8 mouse cellular contexts compared by ENCODE assay signal in the genomic region with DNA sequence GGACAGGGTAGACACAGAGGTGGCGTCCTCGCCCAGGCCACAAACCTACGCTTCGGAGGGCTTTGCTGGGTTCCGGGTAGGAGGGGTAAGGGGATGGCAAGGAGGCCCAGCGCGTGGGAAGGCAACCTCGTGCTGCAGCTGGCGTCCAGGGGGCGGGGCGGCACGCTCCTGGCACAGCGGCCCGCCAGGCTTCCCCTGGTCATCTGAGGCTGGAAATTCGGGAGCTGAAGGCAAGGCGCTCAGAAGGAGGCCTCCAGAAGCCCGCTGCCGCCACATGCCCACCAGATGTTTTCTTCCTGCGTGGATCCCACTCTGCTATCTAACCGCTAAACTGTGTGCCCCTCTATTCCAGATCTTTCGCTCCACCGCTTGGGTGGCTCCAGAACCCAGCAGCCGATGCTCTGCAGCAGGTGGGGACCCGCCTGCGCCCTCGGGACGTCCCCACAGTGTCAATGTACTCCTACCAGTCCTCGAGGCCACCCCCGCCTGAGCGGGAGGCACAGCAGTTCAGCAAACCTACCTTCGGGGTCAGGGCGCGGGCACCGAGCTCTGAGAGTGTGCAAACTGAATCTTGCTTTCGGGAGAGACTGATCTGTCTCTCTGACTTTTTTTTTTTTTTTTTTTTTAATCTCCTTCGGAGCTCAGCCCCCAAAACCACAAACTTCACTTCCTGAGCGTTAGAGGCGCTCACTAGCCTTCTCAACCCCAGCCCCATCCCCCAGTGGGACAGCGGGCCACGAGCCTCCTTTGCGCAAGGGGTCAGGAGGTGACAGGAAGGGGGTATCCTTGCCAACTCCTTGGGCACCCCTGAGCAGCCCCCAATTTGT. TPM values are rescaled to one million over a fixed set of nuclear protein-coding genes. Genes with fewer than 3 reads are reported as not detected.
DNase-seq lines count a peak whose midpoint lies in the region; ATAC-seq and TF ChIP-seq lines count a peak whose summit lies in the region.

TSS of gene Gfi1 (minus strand) at position 602 of the 827 bp plus-strand sequence.

- TF ChIP-seq POLR2A in brain, embryonic 14.5 days (IDR thresholded peaks at IDR 0.05; ENCODE audit: borderline replicate concordance, extremely low read depth, insufficient read depth, insufficient read length, poor library complexity, severe bottlenecking) = no peak
- TF ChIP-seq POLR2A in limb, embryonic 14.5 days (IDR thresholded peaks at IDR 0.05; ENCODE audit: borderline replicate concordance, extremely low read depth, insufficient read depth, insufficient read length) = no peak
- TF ChIP-seq POLR2A in myocyte (IDR thresholded peaks at IDR 0.05; ENCODE audit: insufficient read length, low read depth) = no peak
- TF ChIP-seq POLR2A in thymus, adult 2 months (IDR thresholded peaks at IDR 0.05; ENCODE audit: control insufficient read depth, extremely low read depth, insufficient read depth, low read length, poor library complexity) = peak; percentile 67; the same call in 1 of the 2 replicates

- no peaks in the 10 kb centered on the region for H3K9me3 ChIP-seq in heart, embryonic 16.5 days (replicated peaks; ENCODE audit: control insufficient read depth, low read length)
- H3K9me3 ChIP-seq in limb, embryonic 14.5 days (ENCODE audit: control insufficient read depth, low read length) = no peaks in the 10 kb centered on the region

- ATAC-seq in heart, embryonic 16.5 days (replicated peaks; ENCODE audit: extremely low read depth, insufficient read depth, low FRiP score) = peak; percentile 61; the same call in 1 of the 2 replicates
- ATAC-seq in limb, embryonic 14.5 days (ENCODE audit: low FRiP score, low read depth) = no peak

- no peaks in the 10 kb centered on the region for H3K79me2 ChIP-seq in myocyte (ENCODE audit: control insufficient read depth, insufficient read depth)

- H3ac ChIP-seq in myocyte (ENCODE audit: control insufficient read depth, insufficient read length) = no peak within 1 kb of the TSS

- H3K36me3 ChIP-seq in heart, embryonic 16.5 days (ENCODE audit: control insufficient read depth, insufficient read depth) = no peaks in the 10 kb centered on the region
- H3K36me3 ChIP-seq in limb, embryonic 14.5 days (ENCODE audit: control insufficient read depth, insufficient read depth, low read length) = no peaks in the 10 kb centered on the region
- no peaks in the 10 kb centered on the region for H3K36me3 ChIP-seq in myocyte (ENCODE audit: control insufficient read depth, insufficient read depth)
- peaks cover 13% of the 10 kb centered on the region for H3K36me3 ChIP-seq in thymus, adult 2 months (ENCODE audit: control insufficient read depth, insufficient read depth, low read length)

- peak within 1 kb of the TSS; percentile 54 for H3K4me3 ChIP-seq in heart, embryonic 16.5 days (ENCODE audit: low read length)
- peak within 1 kb of the TSS; percentile 19 for H3K4me3 ChIP-seq in limb, embryonic 14.5 days (replicated peaks; ENCODE audit: low read length)
- peak within 1 kb of the TSS; percentile 9 for H3K4me3 ChIP-seq in myocyte
- H3K4me3 ChIP-seq in thymus, adult 2 months (ENCODE audit: control insufficient read depth, insufficient read depth, low read length) = peak within 1 kb of the TSS; percentile 78

- WGBS in heart, embryonic 16.5 days = under 1% methylated on average over 41 of the region's 41 CpGs
- under 1% methylated on average over 33 of the region's 41 CpGs for WGBS in limb, embryonic 14.5 days
- under 1% methylated on average over 41 of the region's 41 CpGs for WGBS in thymus, adult 2 months

- peak; percentile 9 to 11 for DNase-seq in cerebellum, postnatal 14 days
- DNase-seq in cerebellum, adult 9-11 months = no peak
- peak; percentile 28 for DNase-seq in brain, embryonic 14.5 days (ENCODE audit: low read depth)
- DNase-seq in limb, embryonic 14.5 days (ENCODE audit: low spot score) = no peak
- peak; percentile 83 for DNase-seq in thymus, adult 2 months
- no peak for DNase-seq in layer of hippocampus, postnatal 25 days (ENCODE audit: extremely low spot score in 1 of 2, low spot score in 1 of 2)

- H3K27me3 ChIP-seq in heart, embryonic 16.5 days (ENCODE audit: control insufficient read depth, insufficient read depth, low read length) = peaks cover 80% of the 10 kb centered on the region
- H3K27me3 ChIP-seq in limb, embryonic 14.5 days (ENCODE audit: control insufficient read depth, insufficient read depth, low read length) = peaks cover 87% of the 10 kb centered on the region
- peaks cover 29% of the 10 kb centered on the region for H3K27me3 ChIP-seq in myocyte (ENCODE audit: control insufficient read depth, insufficient read depth, insufficient read length)
- no peaks in the 10 kb centered on the region for H3K27me3 ChIP-seq in thymus, adult 2 months (ENCODE audit: control insufficient read depth, insufficient read depth, low read length)

- H3K27ac ChIP-seq in heart, embryonic 16.5 days (ENCODE audit: low read length) = peak within 1 kb of the TSS; percentile 36; the same call in 1 of the 2 replicates
- no peak within 1 kb of the TSS for H3K27ac ChIP-seq in limb, embryonic 14.5 days (replicated peaks; ENCODE audit: low read depth, low read length)
- H3K27ac ChIP-seq in thymus, adult 2 months (ENCODE audit: control insufficient read depth, insufficient read depth, low read length) = peak within 1 kb of the TSS; percentile 86

- TF ChIP-seq CTCF in brain, embryonic 14.5 days (IDR thresholded peaks at IDR 0.05; ENCODE audit: borderline replicate concordance, extremely low read depth, insufficient read depth, insufficient read length) = no peak
- peak; percentile 38; the same call in 1 of the 2 replicates for TF ChIP-seq CTCF in thymus, adult 2 months (IDR thresholded peaks at IDR 0.05; ENCODE audit: borderline replicate concordance, control insufficient read depth, extremely low read depth, insufficient read depth, low read length, poor library complexity)

- peaks cover 50% of the 10 kb centered on the region for H3K4me1 ChIP-seq in heart, embryonic 16.5 days (ENCODE audit: control insufficient read depth, insufficient read depth, low read length)
- H3K4me1 ChIP-seq in limb, embryonic 14.5 days (ENCODE audit: control insufficient read depth, insufficient read depth, low read length) = peaks cover 39% of the 10 kb centered on the region
- H3K4me1 ChIP-seq in thymus, adult 2 months (replicated peaks; ENCODE audit: control insufficient read depth, insufficient read depth, low read length) = peaks cover 30% of the 10 kb centered on the region

- peak within 1 kb of the TSS; percentile 59 for H3K9ac ChIP-seq in heart, embryonic 16.5 days (ENCODE audit: low read length)
- H3K9ac ChIP-seq in limb, embryonic 14.5 days (ENCODE audit: low read depth, low read length, severe bottlenecking) = no peak within 1 kb of the TSS

- H3K4me2 ChIP-seq in heart, embryonic 16.5 days (ENCODE audit: low read depth, low read length) = peak within 1 kb of the TSS; percentile 77
- peak within 1 kb of the TSS; percentile 43 for H3K4me2 ChIP-seq in limb, embryonic 14.5 days (replicated peaks; ENCODE audit: low read depth, low read length, severe bottlenecking)
- peak within 1 kb of the TSS; percentile 61 for H3K4me2 ChIP-seq in myocyte (ENCODE audit: low read depth)

TF ChIP-seq in myocyte, 11 proteins besides CTCF, POLR2A, EP300 and RAD21:
- peak in 2 of 3 experiments; percentile 73 to 81 for TF ChIP-seq MYOD1 (IDR thresholded peaks at IDR 0.05; ENCODE audit: control insufficient read depth in 1 of 3, insufficient read length in 2 of 3, low read depth in 2 of 3)
- TF ChIP-seq CEBPB (IDR thresholded peaks at IDR 0.05; ENCODE audit: insufficient read depth, poor library complexity, severe bottlenecking) = no peak
- TF ChIP-seq SRF (IDR thresholded peaks at IDR 0.05; ENCODE audit: control insufficient read depth, insufficient read length, low read depth) = no peak
- TF ChIP-seq REST (IDR thresholded peaks at IDR 0.05; ENCODE audit: insufficient read depth, insufficient read length) = no peak
- TF ChIP-seq TCF12 (IDR thresholded peaks at IDR 0.05; ENCODE audit: insufficient read depth, poor library complexity, severe bottlenecking) = no peak
- TF ChIP-seq TCF3 (IDR thresholded peaks at IDR 0.05; ENCODE audit: insufficient read length, low read depth) = no peak
- TF ChIP-seq MAX (IDR thresholded peaks at IDR 0.05; ENCODE audit: low read depth) = no peak
- TF ChIP-seq POLR2AphosphoS2 (IDR thresholded peaks at IDR 0.05; ENCODE audit: insufficient read length, low read depth) = no peak
- TF ChIP-seq MYOG (IDR thresholded peaks at IDR 0.05; ENCODE audit: control insufficient read depth in 1 of 3, insufficient read depth in 1 of 3, insufficient read length in 2 of 3, low read depth in 2 of 3) = peak in 2 of 3 experiments; percentile 72 to 78
- TF ChIP-seq E2F4 (IDR thresholded peaks at IDR 0.05; ENCODE audit: insufficient read depth) = no peak
- no peak for TF ChIP-seq USF1 (IDR thresholded peaks at IDR 0.05; ENCODE audit: low read depth)

RNA-seq across cellular contexts. Expression of gene Gfi1, which starts in this region (rescaled TPM):
- polyA plus RNA-seq in brain, embryonic 14.5 days (2012; rRNA removed) = 0.10 and 0.11 TPM in 2 replicates
- polyA plus RNA-seq in heart, embryonic 16.5 days (2015; fragmentation: Nextera tagmentation; extraction: Ambion mirVana) = 0.94 and 3.0 TPM in 2 replicates
- 1.6 and 1.9 TPM in 2 replicates for polyA plus RNA-seq in limb, embryonic 14.5 days (2012; rRNA removed)
- polyA plus RNA-seq in limb, embryonic 14.5 days (2014; fragmentation: Nextera tagmentation; extraction: Ambion mirVana) = 0.40 and 0.55 TPM in 2 replicates
- 0.78 TPM for polyA plus RNA-seq in myocyte (2012; fragmentation: generic; extraction: Trizol)
- 191 and 219 TPM in 2 replicates for polyA plus RNA-seq in thymus, adult 2 months (2012; rRNA removed)
- not detected for total RNA-seq in layer of hippocampus, postnatal 25 days (2021)

Comparison
In these comparisons a context has a peak if more than half of its experiments do, and no peak if none do; other contexts are left out.
1. RNA of gene Gfi1 (polyA plus RNA-seq): 191 to 219 TPM in thymus, adult 2 months; 0.94 to 3.0 TPM in heart, embryonic 16.5 days, 0.40 to 1.9 TPM in limb, embryonic 14.5 days, 0.78 TPM in myocyte (single experiment) and 0.10 to 0.11 TPM in brain, embryonic 14.5 days; every median in the first group is over 10 times any median in the second.
2. DNase-seq: peak in cerebellum, postnatal 14 days (2 of 2) and thymus, adult 2 months (single experiment); none in cerebellum, adult 9-11 months (single experiment), limb, embryonic 14.5 days (single experiment) and layer of hippocampus, postnatal 25 days (0 of 2).
3. Peak in DNase-seq in brain, embryonic 14.5 days; RNA of the gene not detected or under 1 TPM.
4. H3K4me3 ChIP-seq: peak in every context shown above with its lines; median percentile 78 in thymus, adult 2 months; 54 in heart, embryonic 16.5 days; 19 in limb, embryonic 14.5 days; 9 in myocyte.
5. Peak in every context shown above with its lines, with median percentiles within 50 percentile points of each other: H3K4me2 ChIP-seq.